Mouse (Mus musculus): ENCODE data around the gene C2cd4a. TPM values are rescaled to one million over a fixed set of nuclear protein-coding genes. Genes with fewer than 3 reads are reported as not detected.

Gene C2cd4a
- total RNA-seq (2021), result 1 to 10 TPM in 1 of 2 experiments, under 1 TPM in 1; 0.96 to 1.2 TPM
- long read RNA-seq, partial matches to known transcripts, result 0 of 1 reads
- long read RNA-seq, other reads (novel, unspliced or antisense), result 1 of 1 reads

- DNase-seq (ENCODE audit: low spot score in 2 of 2), result peak in 1 of 2 experiments; percentile 22
Observed at GRCm38 (mm10) chr9:67832046-67832605, at the start of gene C2cd4a. TSS of gene C2cd4a (minus strand) at chr9:67832330.

GRCm38 (mm10) chr9:67878197-67878769, 46.2 kb upstream of the C2cd4a start:
- DNase-seq (ENCODE audit: low spot score in 2 of 2), result no peak

GRCm38 (mm10) chr9:67877081-67877718, 45.1 kb upstream of the C2cd4a start:
- no peak for DNase-seq (ENCODE audit: low spot score in 2 of 2)

- DNase-seq (ENCODE audit: low spot score in 2 of 2), result peak; percentile 12 to 25
Observed at GRCm38 (mm10) chr9:67875337-67875736, 43.2 kb upstream of the C2cd4a start.

GRCm38 (mm10) chr9:67874522-67875222, 42.5 kb upstream of the C2cd4a start:
- no peak for DNase-seq (ENCODE audit: low spot score in 2 of 2)

GRCm38 (mm10) chr9:67869691-67870450, 37.7 kb upstream of the C2cd4a start:
- DNase-seq (ENCODE audit: low spot score in 2 of 2), result no peak

DNA sequence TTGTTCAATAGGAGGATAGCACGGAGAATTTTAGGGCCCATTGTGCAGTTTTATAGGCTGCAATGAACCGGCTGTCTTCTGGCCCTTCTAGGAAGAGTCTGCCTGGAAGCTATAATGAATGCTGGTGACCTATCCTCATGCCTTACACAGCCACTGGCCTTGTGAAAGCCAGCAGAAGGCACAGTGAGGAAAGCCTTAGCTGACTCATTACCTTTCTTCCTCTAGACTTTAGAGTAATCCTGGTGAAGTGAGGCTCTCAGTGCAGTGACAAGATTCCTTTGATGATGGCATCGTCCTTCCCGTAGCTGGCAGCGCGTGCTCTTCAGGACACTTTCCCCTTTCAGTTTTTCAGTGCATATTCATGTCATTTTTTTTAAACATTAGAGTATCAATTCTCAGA, 35.3 kb upstream of the C2cd4a start:
- no peak for DNase-seq (ENCODE audit: low spot score in 2 of 2)

GRCm38 (mm10) chr9:67865411-67865810, 33.3 kb upstream of the C2cd4a start:
- no peak for DNase-seq (ENCODE audit: low spot score in 2 of 2)

GRCm38 (mm10) chr9:67864011-67864410, 31.9 kb upstream of the C2cd4a start:
- DNase-seq (ENCODE audit: low spot score in 2 of 2), result no peak

DNA sequence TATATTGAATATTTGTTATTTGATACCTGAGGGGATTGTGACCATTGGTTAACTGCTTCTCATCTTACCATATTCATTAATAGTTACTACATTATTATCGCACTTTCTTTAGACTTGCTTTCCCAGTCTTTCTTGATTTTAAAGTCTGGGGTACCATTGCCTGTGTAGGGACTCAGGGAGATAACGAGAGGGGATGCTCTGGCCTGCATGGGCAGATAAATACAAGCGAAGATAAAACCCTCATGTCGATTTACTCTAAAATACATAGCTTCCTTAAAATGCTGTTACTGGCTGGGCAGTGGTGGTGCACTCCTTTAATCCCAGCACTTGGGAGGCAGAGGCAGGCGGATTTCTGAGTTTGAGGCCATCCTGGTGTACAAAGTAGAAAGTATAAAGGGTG, 31.2 kb upstream of the C2cd4a start:
- no peak for DNase-seq (ENCODE audit: low spot score in 2 of 2)

- DNase-seq (ENCODE audit: low spot score in 2 of 2), result no peak
Observed at GRCm38 (mm10) chr9:67860273-67860672, 28.1 kb upstream of the C2cd4a start.

- DNase-seq (ENCODE audit: low spot score in 2 of 2), result no peak
Observed at GRCm38 (mm10) chr9:67851150-67851549, 19.0 kb upstream of the C2cd4a start.

DNA sequence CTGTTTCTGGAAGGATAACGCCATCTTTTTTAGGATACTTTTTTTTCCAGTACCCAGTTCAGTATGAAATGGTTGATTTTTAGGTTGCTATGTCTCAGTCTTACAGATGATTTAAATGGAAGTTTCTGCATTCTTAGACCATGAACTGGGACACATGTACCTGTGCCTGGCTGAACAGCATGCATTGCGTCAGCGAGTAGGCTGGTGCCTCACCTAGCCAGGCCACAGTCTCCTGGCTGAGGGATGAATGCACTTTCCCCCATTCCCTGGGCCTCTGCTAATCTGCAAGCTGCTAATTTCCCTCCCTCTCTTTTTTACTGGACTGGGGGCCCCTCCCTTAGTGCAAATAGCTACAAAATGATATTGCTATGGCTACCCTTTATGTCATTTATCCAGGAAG, 17.7 kb upstream of the C2cd4a start:
- no peak for DNase-seq (ENCODE audit: low spot score in 2 of 2)

- no peak for DNase-seq (ENCODE audit: low spot score in 2 of 2)
Observed at GRCm38 (mm10) chr9:67849397-67849796, 17.3 kb upstream of the C2cd4a start.

DNA sequence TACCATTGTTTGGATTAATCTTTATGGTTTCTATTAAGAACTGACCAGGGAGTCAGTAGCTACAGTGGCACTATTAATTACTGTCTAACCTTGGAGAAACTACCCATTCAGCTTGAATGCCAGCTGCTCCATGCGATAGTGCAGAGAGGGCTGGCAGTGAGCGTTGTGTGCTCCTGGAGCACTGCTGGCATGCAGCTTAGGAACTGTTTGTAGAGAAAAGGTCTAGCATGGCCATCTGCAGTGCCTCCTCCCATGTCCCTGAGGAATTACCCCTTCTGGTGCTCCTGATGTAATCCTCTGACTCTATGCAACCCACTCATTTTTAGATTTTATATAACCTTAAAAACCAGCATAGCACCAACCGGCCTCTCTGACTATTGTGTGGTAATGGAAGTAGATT, 15.5 kb upstream of the C2cd4a start:
- no peak for DNase-seq (ENCODE audit: low spot score in 2 of 2)

DNA sequence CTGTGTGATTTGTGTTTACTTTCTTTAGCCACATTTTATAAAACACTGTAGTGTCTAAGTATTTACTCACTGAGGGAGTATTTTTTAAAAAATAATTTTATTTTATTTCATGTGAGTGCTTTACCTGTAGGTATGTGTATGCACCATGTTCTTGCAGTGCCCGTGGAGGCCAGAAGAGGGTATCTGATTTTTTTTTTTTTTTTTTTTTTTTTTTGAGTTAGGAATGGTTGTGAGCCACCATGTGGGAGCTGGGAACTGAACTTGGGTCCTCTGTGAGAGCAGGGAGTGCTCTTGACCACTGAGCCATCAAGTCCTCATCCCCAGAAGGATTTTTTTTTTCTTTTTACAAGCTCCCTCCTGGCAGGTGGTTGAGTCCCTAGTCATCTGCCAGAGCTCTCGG, 14.0 kb upstream of the C2cd4a start:
- DNase-seq (ENCODE audit: low spot score in 2 of 2), result no peak

DNA sequence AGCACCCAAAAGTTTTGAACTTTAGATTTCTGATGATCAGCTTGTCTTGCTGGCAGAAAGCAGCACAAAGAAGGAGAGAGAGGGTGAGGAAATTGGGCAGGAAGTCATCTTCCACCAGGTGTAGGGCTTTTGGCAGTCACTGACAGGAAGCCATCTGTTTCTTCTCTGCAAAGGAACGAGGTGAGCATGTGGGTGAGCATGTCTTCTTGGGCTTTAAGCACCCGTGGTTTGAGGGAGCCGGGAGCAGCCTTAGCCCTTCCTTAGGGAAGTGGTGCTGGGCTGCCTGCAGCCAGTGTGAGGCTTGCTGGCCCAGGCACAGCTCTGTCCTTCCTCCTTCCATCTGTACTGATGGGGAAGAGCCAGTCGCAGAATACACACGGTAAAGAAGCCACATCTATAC, 13.5 kb upstream of the C2cd4a start:
- DNase-seq (ENCODE audit: low spot score in 2 of 2), result no peak

- DNase-seq (ENCODE audit: low spot score in 2 of 2), result no peak
Observed at GRCm38 (mm10) chr9:67845012-67845411, 12.9 kb upstream of the C2cd4a start.

- DNase-seq (ENCODE audit: low spot score in 2 of 2), result no peak
Observed at GRCm38 (mm10) chr9:67842797-67843196, 10.7 kb upstream of the C2cd4a start.

DNA sequence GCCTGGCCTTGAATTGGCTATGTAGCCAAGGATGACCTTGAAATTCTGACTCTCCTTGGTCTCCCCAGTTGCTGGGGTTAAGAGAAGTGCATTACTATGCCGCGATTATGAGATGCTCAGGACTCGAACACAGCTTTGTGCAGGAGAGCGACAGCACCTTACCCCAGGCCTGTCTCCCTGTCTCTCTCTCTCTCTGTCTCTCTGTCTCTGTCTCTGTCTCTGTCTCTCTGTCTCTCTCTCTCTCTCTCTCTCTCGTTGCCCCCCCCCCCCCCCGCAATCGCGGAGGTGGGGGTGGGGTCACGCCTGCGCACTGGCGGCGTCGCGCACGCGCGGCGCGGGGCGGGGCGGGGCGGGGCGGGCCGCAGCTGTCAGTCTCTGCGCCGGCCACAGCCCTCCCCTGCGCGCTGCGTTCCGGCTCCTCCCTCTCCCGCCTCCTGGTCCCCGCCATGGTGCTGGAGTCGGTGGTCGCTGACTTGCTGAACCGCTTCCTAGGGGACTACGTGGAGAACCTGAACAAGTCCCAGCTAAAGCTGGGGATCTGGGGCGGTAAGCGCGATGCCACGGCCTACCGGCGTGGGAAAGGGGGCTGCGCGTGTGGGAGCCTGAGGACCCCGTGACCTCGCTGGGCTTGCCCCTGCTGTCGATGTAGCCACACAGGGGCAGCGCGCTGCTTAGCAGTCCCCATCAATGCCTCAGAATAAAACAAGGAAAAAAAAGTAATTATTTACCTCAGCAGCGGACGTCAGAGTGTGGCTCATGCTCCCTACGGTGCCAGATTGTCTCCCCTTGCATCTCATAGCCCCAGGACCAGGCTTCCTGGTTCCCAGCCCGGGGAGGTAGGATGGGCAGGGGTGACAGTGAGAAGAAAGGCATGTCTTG, 8.1 kb upstream of the C2cd4a start, which contains the start of gene Vps13c:
TSS of gene Vps13c (plus strand) at position 416 of the 879 bp plus-strand sequence.
- peak; percentile 81 to 87 for DNase-seq (ENCODE audit: low spot score in 2 of 2)
